Mouse (Mus musculus): ENCODE data around the gene Vmn1r55.

GRCm38 (mm10) chr7:5087886-5088285, 61.6 kb downstream of the Vmn1r55 start:
- TF ChIP-seq CTCF (IDR thresholded peaks at IDR 0.05 in 2 of 3, conservative IDR thresholded peaks at IDR 0.05 in 1 of 3; ENCODE audit: control insufficient read depth in 1 of 3, insufficient read depth in 1 of 3, low read depth in 2 of 3, low read length in 3 of 3, poor library complexity in 1 of 3, severe bottlenecking in 1 of 3) (no peak), TCF12 (IDR thresholded peaks at IDR 0.05; ENCODE audit: low read depth, low read length) (no peak), BHLHE40 (IDR thresholded peaks at IDR 0.05; ENCODE audit: borderline replicate concordance, low read depth, low read length) (no peak), POLR2A (IDR thresholded peaks at IDR 0.05; ENCODE audit: control insufficient read depth in 1 of 2, insufficient read depth in 1 of 2, low read depth in 1 of 2, low read length in 2 of 2, poor library complexity in 1 of 2) (no peak), GATA1 (IDR thresholded peaks at IDR 0.05; ENCODE audit: low read depth, low read length) (no peak), MAFK (IDR thresholded peaks at IDR 0.05; ENCODE audit: borderline replicate concordance, low read depth, low read length) (no peak)
